Mouse (Mus musculus) kidney, postnatal 10 days (tissue): ENCODE measurements around the gene Rnf216.
"Not testable (repeated sequence)": the region's sequence is repeated elsewhere in the genome, so short reads cannot be mapped to it uniquely, and the experiment has no call there.

Experiments used
- DNase-seq: peaks from one replicate; pipeline ENCODE4 v3.0.0; 2021; ENCODE audit warnings: mixed read lengths

The Rnf216 gene

DNA sequence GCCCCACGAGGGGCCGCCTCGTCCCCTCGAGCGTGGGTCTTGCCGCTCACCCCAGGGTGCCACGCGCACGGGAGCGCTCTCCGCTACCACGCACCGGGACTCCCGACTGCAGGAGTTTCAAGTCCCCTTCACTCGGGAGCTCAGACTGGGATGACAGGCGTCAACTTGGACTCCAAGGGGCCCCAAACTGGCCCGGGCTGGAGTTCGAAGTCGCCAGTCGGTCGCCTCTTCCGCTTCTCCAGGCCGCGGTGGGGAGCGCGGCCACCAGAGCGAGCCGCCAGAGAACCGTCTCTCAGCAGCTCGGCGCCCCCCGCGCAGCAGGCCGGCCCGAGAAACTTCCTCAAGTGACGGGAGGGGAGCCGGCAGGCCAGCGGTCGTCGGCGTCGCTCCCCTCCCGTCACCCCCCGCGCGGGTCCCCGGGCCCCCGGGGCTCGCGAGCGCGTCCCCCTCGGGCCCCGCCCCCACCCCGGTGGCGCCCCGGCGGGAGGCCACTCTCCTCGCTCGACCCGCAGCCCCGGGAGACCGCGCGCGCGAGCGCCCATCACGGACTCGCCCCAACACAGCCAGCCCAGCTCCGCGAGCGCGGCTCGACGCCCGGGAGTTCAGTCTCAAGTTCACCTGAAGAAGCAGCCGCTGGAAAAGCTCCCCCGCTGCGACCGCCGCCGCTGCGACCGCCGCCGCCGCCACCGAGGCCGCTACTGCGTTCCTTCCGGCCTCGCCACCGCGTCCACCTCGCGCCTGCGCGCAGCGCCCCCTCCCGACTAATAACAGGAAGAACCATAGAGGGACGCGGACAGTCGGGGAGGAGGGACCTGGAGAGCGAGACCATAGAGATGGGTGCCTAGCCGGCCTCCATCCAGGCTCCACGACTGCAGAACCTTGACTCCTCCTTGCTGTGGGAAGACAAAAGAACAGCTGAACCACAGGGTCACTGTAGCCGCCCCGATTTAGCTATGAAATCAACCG is at the start of gene Rnf216:
Rnf216 (minus strand) TSS at position 714 of the 966 bp plus-strand sequence.
- DNase-seq: peak; percentile 95

DNA sequence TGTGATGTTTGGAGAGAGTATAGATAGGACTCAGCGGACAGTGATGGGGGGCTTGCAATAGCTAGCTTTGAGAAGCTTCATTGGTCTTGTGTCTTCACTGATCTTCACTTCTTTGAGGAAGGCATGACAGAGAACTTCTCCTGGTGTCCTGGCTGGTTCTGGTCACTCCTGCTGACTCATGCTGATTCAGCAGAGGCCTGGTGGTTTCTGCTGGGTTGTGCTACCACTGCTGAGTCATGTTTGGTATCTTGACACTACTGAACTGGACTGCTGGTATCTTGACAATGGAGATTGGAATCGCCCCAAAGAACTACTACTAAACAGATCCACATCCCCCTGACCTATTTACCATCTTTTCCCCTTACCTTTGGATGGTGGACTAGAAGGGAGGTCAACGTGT is 42.7 kb upstream of the Rnf216 start:
- no peak for DNase-seq

DNA sequence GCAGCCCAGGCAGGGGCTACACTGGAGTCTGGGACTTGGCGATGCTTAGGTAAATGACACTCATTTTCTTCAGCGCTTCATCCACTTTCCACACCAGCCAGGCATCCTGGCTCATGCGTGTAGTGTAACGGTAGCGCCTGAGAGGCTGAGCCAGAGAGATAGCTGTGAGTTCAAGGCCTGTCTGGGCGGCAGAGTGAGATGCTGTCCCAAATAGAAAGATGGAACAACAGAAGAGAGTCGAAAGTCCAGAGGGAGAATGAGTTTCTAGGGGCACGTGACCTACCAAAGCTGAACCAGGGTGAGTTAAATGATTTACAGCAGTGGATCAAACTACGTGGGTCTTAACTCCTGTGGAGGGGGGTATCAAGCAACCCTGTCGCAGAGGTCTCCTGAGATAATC is 41.0 kb upstream of the Rnf216 start:
- peak; percentile 10 for DNase-seq

DNA sequence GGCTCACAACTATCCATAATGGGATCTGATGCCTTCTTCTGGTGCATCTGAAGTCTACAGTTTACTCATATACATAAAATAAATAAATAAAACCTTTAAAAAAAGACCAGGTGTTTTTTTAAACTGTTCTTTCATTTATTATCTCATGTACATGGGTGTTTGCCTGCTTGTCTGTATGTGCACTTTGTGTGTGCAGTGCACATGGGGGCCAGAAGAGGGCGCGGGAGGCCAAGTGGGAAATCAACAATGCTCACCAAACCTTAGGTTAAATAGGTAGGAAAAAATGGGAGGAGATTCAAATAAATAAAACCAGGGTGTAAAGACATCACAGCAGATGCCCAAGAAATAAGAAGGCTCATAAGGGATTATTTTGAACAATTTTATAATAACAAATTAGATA is 37.2 kb upstream of the Rnf216 start:
- DNase-seq: no peak

DNA sequence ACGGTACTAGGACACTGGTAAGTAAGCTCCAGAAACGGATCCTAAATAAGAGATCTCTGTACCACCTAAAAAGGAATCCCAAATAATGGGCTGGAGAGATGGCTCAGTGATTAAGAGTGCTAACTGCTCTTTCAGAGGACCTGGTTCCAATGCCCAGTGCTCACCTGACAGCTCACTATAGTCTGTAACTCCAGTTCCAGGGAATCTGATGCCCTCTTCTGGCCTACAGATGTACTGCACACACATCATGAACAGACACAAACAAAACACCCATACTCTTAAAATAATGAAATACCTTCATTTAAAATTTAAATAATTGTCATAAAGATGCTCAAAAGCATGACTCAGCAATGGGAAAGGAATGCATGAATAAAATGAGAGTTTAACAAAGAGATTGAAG is 36.7 kb upstream of the Rnf216 start:
- DNase-seq: no peak

DNA sequence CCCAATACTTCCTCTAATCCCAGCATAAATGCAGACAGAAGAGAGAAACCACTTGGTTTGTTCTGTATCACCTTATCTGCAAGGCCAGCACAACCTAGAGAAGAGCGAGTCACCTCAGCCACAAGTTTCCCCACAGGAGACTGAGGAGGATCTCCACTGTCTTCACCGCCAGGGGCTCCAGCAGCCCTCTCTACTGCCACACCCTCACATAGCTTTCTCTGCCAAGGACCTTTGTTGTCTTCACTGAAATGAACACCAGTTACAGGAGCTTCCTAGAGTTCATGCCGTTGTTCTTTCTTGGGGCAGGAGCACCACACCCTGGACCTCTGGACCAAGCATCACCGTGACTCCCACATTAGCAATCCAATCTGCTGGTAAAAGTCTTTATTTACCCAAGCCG is 35.9 kb upstream of the Rnf216 start:
- DNase-seq: no peak

DNA sequence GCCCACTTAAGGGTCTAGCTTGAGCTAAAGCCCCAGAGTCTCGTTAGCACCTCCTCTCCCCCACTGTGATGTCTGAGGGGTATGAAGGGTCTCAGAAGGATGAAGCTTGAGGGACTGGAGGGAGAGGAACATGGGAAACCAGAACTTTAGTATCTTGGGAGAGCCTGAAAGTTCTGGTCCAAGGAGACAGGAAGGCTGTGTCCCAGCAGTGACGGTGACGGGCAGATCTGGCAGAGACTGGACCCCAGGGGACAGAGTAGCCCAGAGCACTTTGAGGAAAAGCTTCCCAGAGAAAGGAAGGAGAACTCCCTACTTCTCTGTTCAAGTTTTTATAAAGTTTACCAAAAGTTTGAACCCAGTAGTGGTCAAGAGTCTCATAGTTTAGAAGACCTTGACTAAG is 34.7 kb upstream of the Rnf216 start, which contains the start of gene Olfr718-ps1:
Olfr718-ps1 (minus strand) TSS at position 101 of the 400 bp plus-strand sequence.
- DNase-seq: no peak

DNA sequence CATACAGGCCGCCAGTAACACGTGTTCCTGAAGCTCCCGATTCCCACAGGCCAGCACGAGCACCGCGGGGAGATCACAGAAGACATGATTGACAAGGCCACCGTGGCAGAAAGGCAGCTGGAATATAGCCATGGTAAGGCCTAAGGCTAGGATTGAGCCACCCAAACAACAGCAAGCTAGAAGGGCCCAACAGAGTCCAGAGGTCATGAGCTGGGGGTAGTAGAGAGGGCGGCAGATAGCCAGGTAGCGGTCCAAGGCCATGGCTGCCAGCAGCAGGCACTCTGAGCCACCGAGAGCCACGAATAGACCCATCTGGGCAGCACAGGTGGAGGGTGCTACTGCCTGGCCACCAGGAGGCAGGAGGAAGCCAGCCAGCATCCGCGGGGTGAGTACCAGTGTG is 24.8 kb upstream of the Rnf216 start:
- DNase-seq: no peak

DNA sequence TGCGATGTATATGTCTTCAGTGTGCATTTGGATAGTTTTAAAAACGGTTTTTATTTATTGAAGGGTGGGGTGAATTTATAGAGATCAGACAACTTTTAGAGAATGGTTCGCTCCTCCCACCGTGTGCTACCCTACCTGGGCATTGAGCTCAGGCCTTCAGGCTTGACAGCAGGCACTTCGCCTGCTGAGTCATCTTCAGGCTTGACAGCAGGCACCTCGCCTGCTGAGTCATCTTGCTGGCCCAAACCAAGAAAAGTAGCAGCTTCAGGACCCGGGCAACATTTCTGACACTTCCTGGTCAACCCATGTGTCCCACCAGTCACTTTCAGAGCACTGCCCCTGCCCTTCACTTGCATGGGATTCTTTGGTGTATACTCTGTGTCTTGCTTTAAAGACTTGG is 22.2 kb upstream of the Rnf216 start:
- DNase-seq: no peak

DNA sequence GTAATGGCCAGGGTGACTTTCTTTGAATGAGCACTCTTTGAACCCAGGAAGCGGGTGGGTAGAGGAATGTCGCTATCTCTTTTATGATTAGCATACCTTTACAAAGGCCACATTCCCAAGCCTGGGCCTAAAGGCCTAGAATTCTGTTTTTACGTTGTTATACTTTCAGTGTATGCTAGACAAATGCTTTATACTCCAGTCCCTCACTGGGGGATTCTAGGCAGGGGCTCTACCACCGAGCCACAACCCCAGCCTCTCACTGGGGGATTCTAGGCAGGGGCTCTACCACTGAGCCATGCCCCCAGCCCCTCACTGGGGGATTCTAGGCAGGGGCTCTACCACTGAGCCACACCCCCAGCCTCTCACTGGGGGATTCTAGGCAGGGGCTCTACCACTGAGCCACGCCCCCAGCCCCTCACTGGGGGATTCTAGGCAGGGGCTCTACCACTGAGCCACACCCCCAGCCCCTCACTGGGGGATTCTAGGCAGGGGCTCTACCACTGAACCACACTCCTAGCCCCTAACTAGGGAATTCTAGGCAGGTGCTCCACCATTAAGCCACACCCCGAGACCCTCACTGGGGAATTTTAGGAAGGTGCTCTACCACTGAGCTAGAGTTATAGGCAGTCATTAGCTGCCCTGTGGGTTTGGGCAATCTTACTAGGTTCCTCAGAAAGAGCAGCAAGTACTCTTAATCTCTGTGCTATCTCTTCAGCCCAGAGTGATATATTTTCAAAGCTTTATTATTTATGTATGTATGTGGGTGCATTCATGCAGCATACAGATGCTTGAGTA is 21.6 kb upstream of the Rnf216 start:
- not testable (repeated sequence) for DNase-seq

DNA sequence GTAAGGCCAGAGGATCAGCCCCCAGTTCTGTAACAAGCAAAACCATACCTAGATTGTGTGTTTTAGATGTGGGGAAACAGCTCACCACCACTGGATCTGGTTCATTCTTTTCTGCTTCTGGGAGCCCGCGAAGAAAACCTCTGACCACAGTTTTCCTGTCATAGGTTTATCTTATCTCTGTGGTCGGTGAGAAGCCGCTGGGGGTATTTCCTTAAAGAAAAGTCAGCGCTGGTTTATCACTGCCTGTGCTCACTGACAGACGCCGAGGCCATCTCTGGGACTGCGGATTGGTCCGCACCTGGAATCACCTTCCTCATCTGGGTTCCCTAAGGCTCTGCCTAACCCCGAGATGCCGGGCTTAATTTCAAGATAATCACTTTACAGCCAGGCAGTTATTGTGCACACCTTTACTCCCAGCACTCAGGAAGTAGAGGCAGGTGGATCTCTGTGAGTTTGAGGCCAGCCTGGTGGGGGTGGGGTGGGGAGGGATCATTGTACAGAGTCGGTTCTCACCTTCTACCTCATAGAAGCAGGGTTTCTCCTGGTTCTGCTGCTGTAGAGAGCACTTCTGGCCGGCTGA is 20.2 kb upstream of the Rnf216 start:
- DNase-seq: no peak

DNA sequence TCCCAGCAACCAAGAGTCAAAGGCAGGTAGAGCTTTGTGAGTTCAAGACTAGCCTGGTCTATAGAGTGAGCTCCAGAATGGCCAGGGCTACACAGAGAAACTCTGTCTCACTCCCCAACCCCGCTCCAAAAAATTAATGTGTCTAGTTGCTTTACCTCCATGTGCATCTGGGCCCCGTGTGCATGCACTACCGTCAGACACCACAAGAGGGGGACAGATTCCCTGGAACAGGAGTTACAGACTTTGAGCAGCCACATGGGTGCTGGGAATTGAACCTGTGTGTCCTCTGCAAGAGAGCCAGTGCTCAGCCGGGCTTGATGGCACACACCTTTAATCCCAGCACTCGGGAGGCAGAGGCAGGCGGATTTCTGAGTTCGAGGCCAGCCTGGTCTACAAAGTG is 17.5 kb upstream of the Rnf216 start:
- no peak for DNase-seq

DNA sequence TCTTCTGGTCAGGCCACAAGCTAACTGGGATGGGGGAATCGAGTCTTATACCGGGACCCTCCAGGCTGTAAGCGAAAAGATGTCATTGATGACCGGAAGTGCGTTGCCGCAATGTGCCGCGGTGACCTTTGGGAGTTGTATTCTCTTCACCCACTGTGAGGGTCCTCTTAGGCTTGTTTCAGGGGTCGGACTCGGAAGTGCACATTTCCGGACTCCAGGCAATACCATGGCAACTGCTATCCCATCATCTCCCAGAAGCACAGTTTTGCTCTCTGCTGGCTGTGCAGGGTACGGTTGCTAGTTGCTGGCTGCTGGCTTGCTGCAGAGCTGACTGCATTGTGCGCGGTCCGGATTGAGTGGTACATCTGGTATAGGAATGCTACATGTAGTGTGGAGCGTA is 16.3 kb upstream of the Rnf216 start:
- no peak for DNase-seq

DNA sequence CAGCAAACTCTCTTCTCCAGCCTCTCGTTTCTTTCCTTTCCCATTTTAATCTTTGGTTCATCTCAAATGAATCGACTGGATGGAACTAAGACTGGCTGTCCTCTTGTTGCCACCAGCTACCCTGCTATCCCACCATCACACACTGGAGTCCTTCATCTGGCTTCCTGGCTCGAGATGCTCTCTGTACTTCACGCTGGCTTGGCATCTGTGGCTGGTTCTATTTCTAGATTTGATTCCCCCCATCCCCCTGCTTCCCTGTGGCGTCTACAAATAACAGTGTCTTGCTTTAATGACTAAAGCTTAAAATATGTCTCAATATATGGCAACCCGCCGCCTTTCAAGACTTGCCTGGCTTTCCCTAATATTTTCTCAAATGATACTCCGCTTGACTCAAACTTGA is 15.0 kb upstream of the Rnf216 start:
- DNase-seq: no peak

DNA sequence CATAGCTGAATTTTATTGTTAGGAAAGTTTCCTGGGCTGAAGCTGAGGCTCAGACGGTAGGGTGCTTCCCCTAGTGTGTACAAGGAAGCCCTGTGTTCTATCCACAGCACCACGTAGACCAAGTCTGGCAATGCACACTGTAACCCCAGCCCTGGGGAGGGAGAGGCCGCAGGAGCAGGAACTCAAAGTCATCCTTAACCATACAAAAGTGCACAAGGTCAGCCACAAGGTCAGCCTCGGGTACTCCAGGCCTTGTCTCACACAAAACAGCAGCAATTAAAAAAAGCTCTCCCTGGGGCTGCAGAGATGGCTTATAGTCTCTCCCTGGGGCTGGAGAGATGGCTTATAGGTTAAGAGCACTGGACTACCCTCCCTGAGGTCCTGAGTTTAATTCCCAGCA is 14.1 kb upstream of the Rnf216 start:
- DNase-seq: no peak

DNA sequence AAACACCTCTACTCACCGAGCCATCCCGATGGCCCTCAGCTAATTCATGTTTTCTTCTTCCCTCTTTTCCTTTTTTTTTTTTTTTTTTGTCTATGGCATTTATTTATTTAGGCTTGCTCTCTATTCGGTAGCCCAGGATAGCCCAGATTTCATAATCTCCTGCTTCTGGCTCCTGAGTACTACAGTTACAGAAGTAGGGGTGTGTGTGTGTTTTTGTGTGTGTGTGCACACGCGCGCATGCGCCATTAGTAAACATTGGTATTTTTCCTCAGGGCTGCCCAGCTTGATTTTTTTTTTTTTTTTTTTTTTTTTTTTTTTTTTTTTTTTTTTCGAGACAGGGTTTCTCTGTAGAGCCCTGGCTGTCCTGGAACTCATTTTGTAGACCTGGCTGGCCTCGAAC is 13.3 kb upstream of the Rnf216 start:
- DNase-seq: no peak

DNA sequence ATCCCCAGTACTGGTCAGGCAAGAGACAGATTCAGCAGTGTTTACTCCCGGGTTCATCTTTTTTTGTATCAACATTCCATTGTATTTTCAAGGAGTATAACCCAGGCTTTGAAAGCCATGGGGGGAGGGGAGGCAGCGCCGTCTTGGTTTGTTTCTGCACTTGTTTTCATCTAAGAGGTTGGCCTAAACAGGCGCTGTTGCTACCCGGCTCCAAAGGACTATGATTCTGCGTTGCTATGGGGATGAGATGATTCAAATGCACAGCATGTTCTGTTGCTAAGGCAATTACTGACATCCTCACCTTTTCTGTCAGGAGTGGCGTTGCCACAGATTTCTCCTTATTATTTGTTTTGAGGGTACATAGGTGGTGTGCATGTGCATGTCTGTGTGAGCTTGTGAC is 12.8 kb upstream of the Rnf216 start:
- no peak for DNase-seq

DNA sequence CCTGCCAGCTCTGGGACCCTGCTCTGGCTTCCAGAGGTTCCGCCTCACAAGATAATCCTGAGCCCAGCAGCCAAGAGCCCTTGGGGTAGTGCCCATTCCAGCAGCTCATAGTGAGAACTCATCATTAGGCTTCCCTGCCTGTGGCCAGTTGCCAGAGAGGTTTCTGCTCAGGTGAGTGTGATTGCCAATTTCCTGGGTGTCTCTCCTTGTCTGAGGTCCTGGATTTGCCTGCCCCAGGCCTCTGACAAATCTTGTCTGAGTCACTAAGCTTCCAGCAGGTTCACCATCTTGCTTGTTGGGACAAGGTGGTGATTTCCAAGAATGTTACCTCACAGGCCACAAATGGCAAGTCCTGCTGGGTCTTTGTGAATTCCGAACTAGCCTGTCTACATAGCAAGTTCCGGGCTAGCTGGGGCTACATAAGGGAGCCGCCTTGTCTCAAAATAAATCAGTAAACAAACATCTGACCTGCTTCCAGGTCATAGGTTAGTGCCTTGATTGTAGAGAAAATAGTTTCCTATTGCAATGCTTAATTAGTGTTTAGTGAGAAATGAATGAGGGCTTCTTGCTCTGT is 12.1 kb upstream of the Rnf216 start:
- DNase-seq: no peak

DNA sequence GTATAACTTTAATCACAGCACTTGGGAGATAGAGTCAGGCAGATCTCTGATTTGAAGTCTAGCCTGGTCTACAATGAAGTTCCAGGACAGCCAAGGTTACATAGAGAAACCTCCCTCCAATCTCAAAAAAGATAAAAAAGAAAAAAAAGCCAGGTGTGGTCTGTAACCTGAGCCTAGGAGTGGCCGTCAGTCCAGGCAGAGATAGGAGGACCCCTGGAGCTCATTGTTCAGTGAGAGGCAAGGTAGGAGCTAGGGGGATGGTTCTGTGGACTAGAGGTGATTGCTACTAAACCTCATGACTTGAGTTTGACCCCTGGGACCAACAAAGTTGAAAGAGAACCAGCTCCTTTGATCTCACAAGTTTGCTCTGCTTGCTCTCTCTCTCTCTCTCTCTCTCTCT is 9.9 kb upstream of the Rnf216 start:
- no peak for DNase-seq

DNA sequence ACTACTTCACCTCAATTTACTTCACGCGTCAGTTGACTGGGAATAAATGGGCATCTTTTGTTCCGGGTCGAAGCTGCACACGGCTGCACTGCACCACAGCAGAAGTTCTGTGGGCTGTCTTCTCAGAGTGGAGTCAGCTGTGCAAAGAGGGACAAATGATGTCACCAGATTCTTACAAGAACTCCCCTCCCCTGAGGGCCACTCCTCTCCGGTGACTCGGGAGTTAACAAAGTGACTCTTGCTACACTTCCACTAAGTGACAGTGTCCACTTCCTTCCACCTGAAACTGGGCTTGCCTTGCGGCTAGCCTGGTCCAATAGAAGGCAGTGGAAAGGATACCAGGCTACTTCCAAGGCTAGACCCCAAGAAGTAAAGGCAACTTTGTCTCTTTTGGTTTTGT is 9.3 kb upstream of the Rnf216 start:
- DNase-seq: no peak

DNA sequence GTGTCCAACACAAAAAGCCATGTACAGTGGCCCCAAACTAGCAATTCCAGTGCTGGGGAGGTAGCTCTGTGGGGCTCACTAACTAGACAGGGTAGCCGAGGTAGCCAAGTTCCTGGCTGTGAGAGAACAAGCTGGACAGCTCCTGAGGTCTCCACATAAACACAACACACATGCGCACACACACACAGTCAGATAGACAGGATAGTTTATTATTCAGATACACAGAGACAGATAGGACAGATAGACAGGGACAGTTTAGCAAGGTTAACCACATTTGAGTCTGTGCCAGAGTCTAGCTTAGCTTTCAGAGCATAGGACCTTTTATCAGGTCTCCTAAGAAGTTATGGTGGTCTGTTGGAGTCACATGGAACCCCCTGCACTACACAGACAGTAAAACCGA is 6.0 kb downstream of the Rnf216 start:
- no peak for DNase-seq

DNA sequence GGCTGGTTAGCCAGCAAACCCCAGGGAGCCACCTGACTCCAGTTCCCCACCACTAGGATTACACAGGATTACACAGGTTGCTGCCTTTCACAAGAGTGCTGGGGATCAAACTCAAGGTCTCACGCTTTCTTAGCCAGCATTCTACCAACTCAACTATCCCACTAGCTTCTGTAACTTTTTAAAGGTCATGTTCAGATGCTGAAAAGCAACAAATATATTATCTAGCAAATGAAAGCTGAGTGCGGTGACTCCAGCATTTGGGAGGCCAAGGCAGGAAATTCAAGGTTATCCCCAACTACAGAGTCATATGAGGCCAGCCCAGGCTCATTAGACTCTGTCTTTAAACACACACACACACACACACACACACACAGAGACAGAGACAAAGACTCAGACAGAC is 9.6 kb downstream of the Rnf216 start:
- DNase-seq: no peak

DNA sequence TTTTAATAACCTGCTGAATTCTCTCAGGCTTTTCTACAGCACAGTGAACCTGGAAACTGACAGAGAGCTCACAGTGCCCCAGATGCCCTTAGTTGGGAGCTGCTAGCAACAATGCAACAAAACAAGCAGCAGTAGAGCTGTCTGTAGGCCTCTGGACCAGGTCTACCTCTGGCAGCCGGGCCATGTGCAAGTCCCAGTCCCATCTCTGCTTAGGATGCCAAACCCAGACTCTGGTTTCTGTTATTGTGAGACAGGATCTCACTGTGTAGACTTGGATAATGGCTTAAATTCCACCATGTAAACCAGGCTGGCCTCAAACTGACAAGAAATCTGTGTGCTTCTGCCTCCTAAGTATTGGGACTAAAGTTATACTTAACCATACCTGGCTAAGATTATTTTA is 11.2 kb downstream of the Rnf216 start:
- no peak for DNase-seq
